Mouse (Mus musculus) limb, embryonic 14.5 days (tissue): ENCODE measurements around the gene Anp32e. TPM values are rescaled to one million over a fixed set of nuclear protein-coding genes. Genes with fewer than 3 reads are reported as not detected.
"Not testable (repeated sequence)": the region's sequence is repeated elsewhere in the genome, so short reads cannot be mapped to it uniquely, and the experiment has no call there.

ENCODE experiments used
- ATAC-seq: fragments of 200-750 bp; cut with Nextera tagmentation; 2 replicates; pipeline ENCODE4 v1.8.0; 2017; ENCODE audit warnings: low read depth, moderate number of reproducible peaks, moderate TSS enrichment; ENCODE audit not compliant: low FRiP score
- DNase-seq: peaks from one replicate; pipeline ENCODE4 v3.0.0-alpha.2; 2015; ENCODE audit warnings: low spot score
- H3K27ac ChIP-seq: fragments of 300-500 bp; sonication (generic); replicated peaks from 2 replicates; pipeline ENCODE4 v1.5.1; 2014; ENCODE audit warnings: low read depth, mild to moderate bottlenecking, low read length, moderate library complexity, mixed read lengths
- H3K27me3 ChIP-seq: fragments of 300-500 bp; sonication (generic); 2 replicates; pipeline ENCODE4 v1.6.1; 2014; ENCODE audit warnings: low read length, mixed read lengths; ENCODE audit not compliant: control insufficient read depth, insufficient read depth
- H3K36me3 ChIP-seq: fragments of 300-500 bp; sonication (generic); 2 replicates; pipeline ENCODE4 v1.6.1; 2014; ENCODE audit warnings: mild to moderate bottlenecking, low read length, moderate library complexity, mixed read lengths; ENCODE audit not compliant: control insufficient read depth, insufficient read depth
- H3K4me1 ChIP-seq: fragments of 300-500 bp; sonication (generic); 2 replicates; pipeline ENCODE4 v1.6.1; 2014; ENCODE audit warnings: antibody characterized with exemption, low read length, mixed read lengths; ENCODE audit not compliant: control insufficient read depth, insufficient read depth
- H3K4me2 ChIP-seq: fragments of 300-500 bp; sonication (generic); replicated peaks from 2 replicates; pipeline ENCODE4 v1.6.1; 2014; ENCODE audit warnings: low read depth, mild to moderate bottlenecking, low read length, moderate library complexity; ENCODE audit not compliant: severe bottlenecking
- H3K4me3 ChIP-seq: fragments of 300-500 bp; sonication (generic); replicated peaks from 2 replicates; pipeline ENCODE4 v1.5.1; 2014; ENCODE audit warnings: low read length
- H3K9ac ChIP-seq: fragments of 300-500 bp; sonication (generic); 2 replicates; pipeline ENCODE4 v1.6.1; 2014; ENCODE audit warnings: mild to moderate bottlenecking, low read depth, low read length, moderate library complexity; ENCODE audit not compliant: severe bottlenecking
- H3K9me3 ChIP-seq: fragments of 300-500 bp; sonication (generic); 2 replicates; pipeline ENCODE4 v1.6.1; 2016; ENCODE audit warnings: low read length; ENCODE audit not compliant: control insufficient read depth
- POLR2A ChIP-seq: fragments of 200-500 bp; IDR thresholded peaks from 2 replicates; pipeline ENCODE4 v1.8.0; 2012; ENCODE audit warnings: inconsistent platforms, mild to moderate bottlenecking, moderate library complexity, borderline replicate concordance; ENCODE audit not compliant: insufficient read depth, insufficient read length; ENCODE audit errors: extremely low read depth
- WGBS: fragments of 180-500 bp; shearing (Covaris S2); extraction: QIAGEN DNeasy Blood & Tissue Kit; methylation state at CpG from one replicate; pipeline ENCODE4 v1.1.7; 2014; 5-methylcytosine and 5-hydroxymethylcytosine counted together
- polyA plus RNA-seq, 2 experiments: library from polyadenylated mRNA; depleted of rRNA in 1 of 2; stranded (reverse) in 1 of 2; unstranded in 1 of 2; fragments of >200 nt; fragmentation: Nextera tagmentation in 1 of 2; extraction: Ambion mirVana in 1 of 2; gene quantifications; 2 replicates each; pipeline versions ENCODE4 v1.2.1 to v1.2.3; 2012 to 2014

Anp32e gene
- polyA plus RNA-seq, 2 experiments: 55.0 to 137 TPM

DNA sequence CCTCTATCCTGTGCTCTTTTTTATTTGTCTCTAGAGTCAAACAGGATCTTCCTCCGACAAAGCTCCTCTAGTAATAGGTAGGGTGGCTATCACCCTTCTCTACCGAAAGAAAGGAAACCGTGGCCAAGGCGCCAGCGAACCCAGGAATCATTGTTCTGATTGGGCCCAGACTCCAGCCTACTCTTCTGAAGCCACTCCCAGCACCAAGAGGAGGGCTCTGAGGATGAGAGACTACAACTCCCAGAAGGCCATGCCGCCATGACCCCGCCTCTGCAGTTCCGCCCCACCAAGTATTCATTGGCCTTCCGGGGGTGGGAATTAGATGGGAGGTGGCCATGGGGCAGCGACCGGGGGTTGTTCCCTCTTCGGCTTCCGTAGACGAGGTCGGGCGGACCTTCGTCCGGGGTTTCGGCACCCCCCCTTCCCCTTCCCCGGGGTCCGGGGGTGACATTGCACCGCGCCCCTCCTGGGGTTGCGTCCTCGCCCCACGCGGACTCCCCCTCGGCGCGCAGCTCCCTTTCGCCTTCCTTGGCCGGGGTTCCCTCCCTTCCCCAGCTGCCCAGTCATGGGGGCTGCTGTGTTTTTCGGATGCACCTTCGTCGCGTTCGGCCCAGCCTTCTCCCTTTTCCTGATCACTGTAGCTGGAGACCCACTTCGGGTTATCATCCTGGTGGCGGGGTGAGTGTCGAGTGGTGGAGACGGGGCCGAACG lies 35.3 kb upstream of the Anp32e start, which contains the start of gene Aph1a:
Aph1a (plus strand) TSS at position 364 of the 711 bp plus-strand sequence.
- peak within 1 kb of the TSS; percentile 67 for H3K4me3 ChIP-seq
- H3K9me3 ChIP-seq, H3K4me1 ChIP-seq, H3K27me3 ChIP-seq: not testable (repeated sequence)
- WGBS: 0% methylated on average over 22 of the region's 43 CpGs
- ATAC-seq (peak; percentile 97), DNase-seq (peak; percentile 98)
- TF ChIP-seq POLR2A: peak; percentile 64; the same call in 1 of the 2 replicates
- peak within 1 kb of the TSS; percentile 74 for H3K9ac ChIP-seq
- peak within 1 kb of the TSS; percentile 79 for H3K4me2 ChIP-seq
- H3K36me3 ChIP-seq: peaks cover 15% of the 10 kb centered on the region
- peak within 1 kb of the TSS; percentile 77 for H3K27ac ChIP-seq

DNA sequence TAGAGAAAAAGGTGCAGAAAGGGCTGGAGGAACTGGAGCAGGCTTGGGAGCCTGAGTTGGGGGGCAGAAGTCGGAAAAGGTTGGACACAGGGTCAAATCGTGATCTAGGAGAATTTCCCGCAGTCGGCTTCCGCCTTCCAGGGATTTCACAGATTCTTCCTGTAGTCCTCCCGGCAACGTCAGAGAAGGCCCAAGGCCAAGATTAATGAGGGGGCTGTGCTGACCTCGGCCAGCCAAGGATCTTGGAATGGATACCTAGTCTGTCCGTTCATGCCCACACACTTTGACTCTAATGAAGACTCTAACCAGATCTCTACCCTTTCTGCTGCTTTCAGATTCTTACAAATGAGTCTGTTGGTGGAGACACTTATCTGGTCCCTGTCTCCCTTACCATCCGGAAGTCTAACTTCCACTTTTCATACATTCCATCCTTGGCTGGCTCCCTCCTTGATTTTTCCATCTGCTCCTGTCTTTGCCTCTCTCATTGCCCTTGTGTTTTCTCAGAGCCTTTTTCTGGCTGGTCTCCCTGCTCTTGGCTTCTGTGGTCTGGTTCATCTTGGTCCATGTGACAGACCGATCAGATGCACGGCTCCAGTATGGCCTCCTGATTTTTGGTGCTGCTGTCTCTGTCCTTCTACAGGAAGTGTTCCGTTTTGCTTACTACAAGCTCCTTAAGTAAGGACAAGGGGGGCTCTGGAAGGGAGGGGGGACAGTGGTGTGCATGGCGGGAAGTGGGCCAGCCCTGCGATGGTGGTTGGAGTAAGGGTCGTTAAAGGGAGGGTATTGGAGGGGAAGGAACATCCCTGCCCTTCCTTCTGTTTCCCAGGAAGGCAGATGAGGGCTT lies 34.5 kb upstream of the Anp32e start:
- DNase-seq: peak; percentile 27
- H3K27ac ChIP-seq: peak overlapping the region; percentile 56; the same call in 1 of the 2 replicates

GRCm38 (mm10) chr3:95895501-95895900 lies 33.5 kb upstream of the Anp32e start:
- 84% methylated on average over 7 of the region's 7 CpGs for WGBS
- not testable (repeated sequence) for H3K27ac ChIP-seq, DNase-seq, H3K4me1 ChIP-seq, H3K4me3 ChIP-seq, H3K4me2 ChIP-seq, H3K9me3 ChIP-seq, H3K9ac ChIP-seq, H3K27me3 ChIP-seq, ATAC-seq
- peaks cover 20% of the 10 kb centered on the region for H3K36me3 ChIP-seq

More for the DNA sequence above, 34.5 kb upstream of the Anp32e start:
- Histone ChIP-seq H3K4me2 (peak overlapping the region; percentile 79), H3K4me3 (peak overlapping the region; percentile 67), H3K9me3 (no peaks in the 10 kb centered on the region), H3K36me3 (peaks cover 20% of the 10 kb centered on the region), H3K9ac (peak overlapping the region; percentile 74), H3K4me1 (peaks cover 10% of the 10 kb centered on the region; the same call in 1 of the 2 replicates), H3K27me3 (no peaks in the 10 kb centered on the region)
- no peak for TF ChIP-seq POLR2A
- WGBS: 10% methylated on average over 15 of the region's 16 CpGs
- no peak for ATAC-seq

DNA sequence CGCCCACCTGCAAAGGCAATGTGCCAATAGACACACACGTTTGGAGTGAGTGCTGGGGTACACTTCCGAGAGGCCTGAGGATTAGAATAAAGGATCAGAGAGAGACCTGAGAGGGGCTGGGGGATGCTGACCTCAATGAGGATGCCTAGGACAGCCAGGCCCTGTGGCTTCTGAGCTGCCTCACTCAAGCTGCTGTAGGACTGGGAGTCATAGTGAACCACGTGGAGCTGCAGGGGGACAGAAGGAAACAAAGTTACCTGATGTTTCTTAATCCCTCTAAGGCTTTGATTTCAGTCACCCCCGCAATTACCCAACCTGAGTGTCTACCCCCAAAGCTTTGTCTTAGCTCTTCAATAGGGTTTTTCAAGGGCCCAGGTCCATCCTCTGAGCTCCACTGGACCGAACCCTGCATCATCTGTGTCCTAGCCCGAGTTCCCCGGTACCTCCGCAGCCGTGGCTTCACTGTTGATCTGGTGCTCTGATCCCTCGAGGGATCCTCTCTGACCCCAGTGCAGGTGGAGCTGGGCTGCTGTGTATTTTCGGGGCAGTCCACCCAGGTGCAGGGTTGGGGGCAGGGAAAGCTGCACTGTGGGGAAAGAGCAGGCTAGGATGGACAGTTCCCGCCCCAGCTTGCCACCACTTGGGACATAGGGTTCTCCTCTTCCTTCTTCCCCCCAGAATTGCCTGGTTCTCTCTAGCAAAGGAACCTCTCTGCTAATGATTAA lies 29.1 kb upstream of the Anp32e start:
- Histone ChIP-seq H3K27me3 (no peaks in the 10 kb centered on the region), H3K4me2 (no peak overlapping the region), H3K9ac (no peak overlapping the region), H3K4me3 (no peak overlapping the region), H3K27ac (no peak overlapping the region), H3K9me3 (no peaks in the 10 kb centered on the region), H3K4me1 (peaks cover 17% of the 10 kb centered on the region; the same call in 1 of the 2 replicates), H3K36me3 (peaks cover 20% of the 10 kb centered on the region)
- no peak for DNase-seq
- WGBS: 73% methylated on average over 13 of the region's 13 CpGs
- ATAC-seq: no peak
- no peak for TF ChIP-seq POLR2A
